Mouse (Mus musculus): ENCODE results near the gene Plcxd1. TPM values are rescaled to one million over a fixed set of nuclear protein-coding genes. Genes with fewer than 3 reads are reported as not detected.

The Plcxd1 gene
- polyA plus RNA-seq, 1 experiment from 2014 or later = 2.2 TPM

- Histone ChIP-seq H3K27ac (ENCODE audit: low read depth) (no peak overlapping the region), H3K27me3 (ENCODE audit: insufficient read depth, low read length) (no peaks in the 10 kb centered on the region), H3K4me2 (no peak overlapping the region), H3K9ac (no peak overlapping the region), H3K4me1 (ENCODE audit: insufficient read depth) (no peaks in the 10 kb centered on the region), H3K9me3 (ENCODE audit: low read depth, low read length) (peaks cover 6% of the 10 kb centered on the region; the same call in 1 of the 2 replicates), H3K36me3 (ENCODE audit: insufficient read depth) (peaks cover 20% of the 10 kb centered on the region; the same call in 1 of the 2 replicates), H3K4me3 (ENCODE audit: low read depth, low read length) (no peak overlapping the region)
- ATAC-seq (ENCODE audit: insufficient read depth) (no peak), DNase-seq (no peak)
- TF ChIP-seq CTCF (IDR thresholded peaks at IDR 0.05; ENCODE audit: low read depth) = no peak
- WGBS = 92% methylated on average over 3 of the region's 3 CpGs
Observed at GRCm38 (mm10) chr5:110137816-110138215, 38.0 kb downstream of the Plcxd1 start.

DNA sequence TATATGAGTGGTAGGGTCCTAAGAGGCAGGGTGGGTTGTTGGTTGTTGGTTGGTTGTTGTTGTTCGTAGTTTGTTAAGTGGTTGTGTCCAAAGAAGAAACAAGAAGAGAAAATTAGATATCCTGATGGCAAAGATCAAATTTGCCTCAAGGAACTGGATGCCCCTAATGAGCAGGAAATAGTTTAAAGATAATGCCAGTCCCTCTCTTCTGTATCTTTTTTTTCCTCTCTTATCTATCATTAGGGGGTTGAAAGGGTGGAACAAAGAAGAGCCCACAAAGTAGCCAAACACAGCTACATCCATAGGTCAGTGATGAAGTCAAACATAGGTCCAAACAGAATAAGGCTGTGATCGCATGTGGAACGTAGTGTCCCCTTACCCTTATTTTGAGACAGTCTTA, 39.6 kb downstream of the Plcxd1 start:
- Histone ChIP-seq H3K4me1 (ENCODE audit: insufficient read depth) (no peaks in the 10 kb centered on the region), H3K27me3 (ENCODE audit: insufficient read depth, low read length) (no peaks in the 10 kb centered on the region), H3K9me3 (ENCODE audit: low read depth, low read length) (peaks cover 4% of the 10 kb centered on the region; the same call in 1 of the 2 replicates), H3K27ac (ENCODE audit: low read depth) (no peak overlapping the region), H3K4me2 (no peak overlapping the region), H3K36me3 (ENCODE audit: insufficient read depth) (peaks cover 32% of the 10 kb centered on the region), H3K4me3 (ENCODE audit: low read depth, low read length) (no peak overlapping the region), H3K9ac (no peak overlapping the region)
- TF ChIP-seq CTCF (IDR thresholded peaks at IDR 0.05; ENCODE audit: low read depth) = no peak
- WGBS = 94% methylated on average over 3 of the region's 3 CpGs
- DNase-seq = no peak
- ATAC-seq (ENCODE audit: insufficient read depth) = no peak

- H3K9ac ChIP-seq = no peak overlapping the region
- ATAC-seq (ENCODE audit: insufficient read depth) (no peak), DNase-seq (no peak)
- no peak overlapping the region for H3K4me2 ChIP-seq
- H3K27ac ChIP-seq (ENCODE audit: low read depth) = no peak overlapping the region
- no peaks in the 10 kb centered on the region for H3K27me3 ChIP-seq (ENCODE audit: insufficient read depth, low read length)
- TF ChIP-seq CTCF (IDR thresholded peaks at IDR 0.05; ENCODE audit: low read depth) = no peak
- no peaks in the 10 kb centered on the region for H3K9me3 ChIP-seq (ENCODE audit: low read depth, low read length)
- 82% methylated on average over 7 of the region's 7 CpGs for WGBS
- peaks cover 43% of the 10 kb centered on the region for H3K36me3 ChIP-seq (ENCODE audit: insufficient read depth)
- no peak overlapping the region for H3K4me3 ChIP-seq (ENCODE audit: low read depth, low read length)
- no peaks in the 10 kb centered on the region for H3K4me1 ChIP-seq (ENCODE audit: insufficient read depth)
Observed at GRCm38 (mm10) chr5:110140424-110140823, 40.7 kb downstream of the Plcxd1 start.

GRCm38 (mm10) chr5:110142309-110142708, 42.5 kb downstream of the Plcxd1 start:
- DNase-seq (no peak), ATAC-seq (ENCODE audit: insufficient read depth) (no peak)
- Histone ChIP-seq H3K36me3 (ENCODE audit: insufficient read depth) (peaks cover 57% of the 10 kb centered on the region), H3K4me2 (no peak overlapping the region), H3K4me1 (ENCODE audit: insufficient read depth) (no peaks in the 10 kb centered on the region), H3K9ac (no peak overlapping the region), H3K4me3 (ENCODE audit: low read depth, low read length) (no peak overlapping the region), H3K9me3 (ENCODE audit: low read depth, low read length) (no peaks in the 10 kb centered on the region), H3K27me3 (ENCODE audit: insufficient read depth, low read length) (no peaks in the 10 kb centered on the region), H3K27ac (ENCODE audit: low read depth) (no peak overlapping the region)
- TF ChIP-seq CTCF (IDR thresholded peaks at IDR 0.05; ENCODE audit: low read depth) = no peak
- 87% methylated on average over 2 of the region's 2 CpGs for WGBS

DNA sequence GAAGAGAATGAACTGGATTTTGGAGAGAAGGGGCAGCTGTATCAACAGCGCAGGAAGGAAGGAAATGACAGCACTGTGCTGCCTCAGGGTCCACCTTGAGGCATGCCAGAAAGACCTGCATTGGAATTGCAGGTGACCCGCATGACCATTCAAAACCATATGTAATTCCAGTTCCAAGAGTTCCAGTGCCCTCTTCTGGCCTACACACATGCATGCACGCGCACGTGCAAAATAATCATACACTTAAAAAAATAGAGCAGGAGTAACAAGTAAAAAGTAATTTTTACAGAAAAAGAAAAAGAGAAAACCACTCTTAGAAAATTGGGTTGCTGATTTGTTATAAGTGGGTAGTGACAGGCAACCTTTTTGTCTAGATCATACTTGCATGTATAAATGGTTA, 43.2 kb downstream of the Plcxd1 start:
- ATAC-seq (ENCODE audit: insufficient read depth) (no peak), DNase-seq (peak; percentile 42)
- no peak overlapping the region for H3K27ac ChIP-seq (ENCODE audit: low read depth)
- TF ChIP-seq CTCF (IDR thresholded peaks at IDR 0.05; ENCODE audit: low read depth) = peak; percentile 46
- H3K9ac ChIP-seq = no peak overlapping the region
- peaks cover 62% of the 10 kb centered on the region for H3K36me3 ChIP-seq (ENCODE audit: insufficient read depth)
- H3K27me3 ChIP-seq (ENCODE audit: insufficient read depth, low read length) = no peaks in the 10 kb centered on the region
- no peak overlapping the region for H3K4me3 ChIP-seq (ENCODE audit: low read depth, low read length)
- no peak overlapping the region for H3K4me2 ChIP-seq
- H3K9me3 ChIP-seq (ENCODE audit: low read depth, low read length) = no peaks in the 10 kb centered on the region
- WGBS = 85% methylated on average over 5 of the region's 5 CpGs
- no peaks in the 10 kb centered on the region for H3K4me1 ChIP-seq (ENCODE audit: insufficient read depth)

Other genes with a start within 250 kb of the Plcxd1 start
- 0.74 and 0.91 TPM in 2 replicates for gene Gm15446, start 176.6 kb upstream of the Plcxd1 start, polyA plus RNA-seq (2014; fragmentation: Nextera tagmentation; extraction: Ambion mirVana)
- 22.8 TPM in 2 replicates for gene Zfp932, start 103.4 kb upstream of the Plcxd1 start, polyA plus RNA-seq (2014; fragmentation: Nextera tagmentation; extraction: Ambion mirVana)
- 3.3 and 7.2 TPM in 2 replicates for gene Gm17655, start 27.5 kb upstream of the Plcxd1 start, polyA plus RNA-seq (2014; fragmentation: Nextera tagmentation; extraction: Ambion mirVana)
- gene Gm35315, start 5.5 kb upstream of the Plcxd1 start, polyA plus RNA-seq (2014; fragmentation: Nextera tagmentation; extraction: Ambion mirVana) = 1.9 and 2.2 TPM in 2 replicates
- 26.2 and 29.8 TPM in 2 replicates for gene Gtpbp6, start 8.2 kb downstream of the Plcxd1 start, polyA plus RNA-seq (2014; fragmentation: Nextera tagmentation; extraction: Ambion mirVana)
- 3.3 and 3.8 TPM in 2 replicates for gene Zfp605, start 10.1 kb downstream of the Plcxd1 start, polyA plus RNA-seq (2014; fragmentation: Nextera tagmentation; extraction: Ambion mirVana)
- 41.8 and 42.3 TPM in 2 replicates for gene Chfr, start 35.9 kb downstream of the Plcxd1 start, polyA plus RNA-seq (2014; fragmentation: Nextera tagmentation; extraction: Ambion mirVana)
- gene Golga3, start 76.7 kb downstream of the Plcxd1 start, polyA plus RNA-seq (2014; fragmentation: Nextera tagmentation; extraction: Ambion mirVana) = 26.6 and 28.3 TPM in 2 replicates
- gene Ankle2, start 131.0 kb downstream of the Plcxd1 start, polyA plus RNA-seq (2014; fragmentation: Nextera tagmentation; extraction: Ambion mirVana) = 35.5 and 39.8 TPM in 2 replicates
- gene Pgam5, start 169.9 kb downstream of the Plcxd1 start, polyA plus RNA-seq (2014; fragmentation: Nextera tagmentation; extraction: Ambion mirVana) = 72.9 and 74.0 TPM in 2 replicates
- gene Pxmp2, start 186.2 kb downstream of the Plcxd1 start, polyA plus RNA-seq (2014; fragmentation: Nextera tagmentation; extraction: Ambion mirVana) = 8.5 and 9.4 TPM in 2 replicates
- 43.9 and 44.9 TPM in 2 replicates for gene Pole, start 186.3 kb downstream of the Plcxd1 start, polyA plus RNA-seq (2014; fragmentation: Nextera tagmentation; extraction: Ambion mirVana)
- 14.1 and 15.4 TPM in 2 replicates for gene P2rx2, start 243.2 kb downstream of the Plcxd1 start, polyA plus RNA-seq (2014; fragmentation: Nextera tagmentation; extraction: Ambion mirVana)
- gene Lrcol1, start 244.8 kb downstream of the Plcxd1 start, polyA plus RNA-seq (2014; fragmentation: Nextera tagmentation; extraction: Ambion mirVana) = 2.4 and 2.6 TPM in 2 replicates